Mouse (Mus musculus): ENCODE data around the gene Tspan5. TPM values are rescaled to one million over a fixed set of nuclear protein-coding genes. Genes with fewer than 3 reads are reported as not detected.

Gene Tspan5
- polyA plus RNA-seq, 1 experiment from 2014 or later: 14.3 TPM

GRCm38 (mm10) chr3:138860257-138860760, 118.3 kb downstream of the Tspan5 start:
- no peak overlapping the region; the same call in 1 of the 2 replicates for H3K27ac ChIP-seq (ENCODE audit: low read length)
- H3K4me1 ChIP-seq (ENCODE audit: control insufficient read depth, insufficient read depth, low read length): peaks cover 25% of the 10 kb centered on the region; the same call in 1 of the 2 replicates
- H3K4me3 ChIP-seq (ENCODE audit: low read length): no peak overlapping the region
- no peaks in the 10 kb centered on the region for H3K36me3 ChIP-seq (ENCODE audit: control insufficient read depth, insufficient read depth)
- no peak for ATAC-seq (replicated peaks; ENCODE audit: extremely low read depth, insufficient read depth, low FRiP score)
- no peak overlapping the region for H3K4me2 ChIP-seq (ENCODE audit: low read depth, low read length)
- no peaks in the 10 kb centered on the region for H3K27me3 ChIP-seq (ENCODE audit: control insufficient read depth, insufficient read depth, low read length)
- H3K9me3 ChIP-seq (replicated peaks; ENCODE audit: control insufficient read depth, low read length): no peaks in the 10 kb centered on the region
- no peak overlapping the region for H3K9ac ChIP-seq (ENCODE audit: low read length)
- 74% methylated on average over 11 of the region's 11 CpGs for WGBS

GRCm38 (mm10) chr3:138861032-138861431, 119.0 kb downstream of the Tspan5 start:
- WGBS: 62% methylated on average over 9 of the region's 9 CpGs
- Histone ChIP-seq H3K36me3 (ENCODE audit: control insufficient read depth, insufficient read depth) (no peaks in the 10 kb centered on the region), H3K4me3 (ENCODE audit: low read length) (no peak overlapping the region), H3K9ac (ENCODE audit: low read length) (no peak overlapping the region), H3K27me3 (ENCODE audit: control insufficient read depth, insufficient read depth, low read length) (no peaks in the 10 kb centered on the region), H3K9me3 (replicated peaks; ENCODE audit: control insufficient read depth, low read length) (no peaks in the 10 kb centered on the region), H3K27ac (ENCODE audit: low read length) (no peak overlapping the region), H3K4me1 (ENCODE audit: control insufficient read depth, insufficient read depth, low read length) (peaks cover 21% of the 10 kb centered on the region; the same call in 1 of the 2 replicates), H3K4me2 (ENCODE audit: low read depth, low read length) (no peak overlapping the region)
- ATAC-seq (replicated peaks; ENCODE audit: extremely low read depth, insufficient read depth, low FRiP score): no peak

- no peak overlapping the region for H3K27ac ChIP-seq (ENCODE audit: low read length)
- H3K9ac ChIP-seq (ENCODE audit: low read length): no peak overlapping the region
- H3K4me3 ChIP-seq (ENCODE audit: low read length): no peak overlapping the region
- H3K4me1 ChIP-seq (ENCODE audit: control insufficient read depth, insufficient read depth, low read length): peaks cover 20% of the 10 kb centered on the region; the same call in 1 of the 2 replicates
- H3K36me3 ChIP-seq (ENCODE audit: control insufficient read depth, insufficient read depth): no peaks in the 10 kb centered on the region
- H3K4me2 ChIP-seq (ENCODE audit: low read depth, low read length): no peak overlapping the region
- WGBS: 80% methylated on average over 3 of the region's 3 CpGs
- peaks cover 4% of the 10 kb centered on the region; the same call in 1 of the 2 replicates for H3K9me3 ChIP-seq (replicated peaks; ENCODE audit: control insufficient read depth, low read length)
- ATAC-seq (replicated peaks; ENCODE audit: extremely low read depth, insufficient read depth, low FRiP score): no peak
- no peaks in the 10 kb centered on the region for H3K27me3 ChIP-seq (ENCODE audit: control insufficient read depth, insufficient read depth, low read length)
These were observed 119.6 kb downstream of the Tspan5 start for GRCm38 (mm10) chr3:138861589-138861988.

GRCm38 (mm10) chr3:138864166-138864648, 122.2 kb downstream of the Tspan5 start:
- WGBS: 76% methylated on average over 12 of the region's 12 CpGs
- peaks cover 4% of the 10 kb centered on the region; the same call in 1 of the 2 replicates for H3K9me3 ChIP-seq (replicated peaks; ENCODE audit: control insufficient read depth, low read length)
- ATAC-seq (replicated peaks; ENCODE audit: extremely low read depth, insufficient read depth, low FRiP score): no peak
- no peak overlapping the region for H3K27ac ChIP-seq (ENCODE audit: low read length)
- no peak overlapping the region for H3K9ac ChIP-seq (ENCODE audit: low read length)
- no peaks in the 10 kb centered on the region for H3K36me3 ChIP-seq (ENCODE audit: control insufficient read depth, insufficient read depth)
- peaks cover 5% of the 10 kb centered on the region; the same call in 1 of the 2 replicates for H3K4me1 ChIP-seq (ENCODE audit: control insufficient read depth, insufficient read depth, low read length)
- no peaks in the 10 kb centered on the region for H3K27me3 ChIP-seq (ENCODE audit: control insufficient read depth, insufficient read depth, low read length)
- H3K4me3 ChIP-seq (ENCODE audit: low read length): no peak overlapping the region
- H3K4me2 ChIP-seq (ENCODE audit: low read depth, low read length): no peak overlapping the region

- Histone ChIP-seq H3K36me3 (ENCODE audit: control insufficient read depth, insufficient read depth) (no peaks in the 10 kb centered on the region), H3K27me3 (ENCODE audit: control insufficient read depth, insufficient read depth, low read length) (no peaks in the 10 kb centered on the region), H3K9ac (ENCODE audit: low read length) (no peak overlapping the region), H3K4me3 (ENCODE audit: low read length) (no peak overlapping the region), H3K4me1 (ENCODE audit: control insufficient read depth, insufficient read depth, low read length) (no peaks in the 10 kb centered on the region), H3K4me2 (ENCODE audit: low read depth, low read length) (no peak overlapping the region), H3K27ac (ENCODE audit: low read length) (no peak overlapping the region), H3K9me3 (replicated peaks; ENCODE audit: control insufficient read depth, low read length) (peaks cover 4% of the 10 kb centered on the region; the same call in 1 of the 2 replicates)
- 72% methylated on average over 5 of the region's 5 CpGs for WGBS
- ATAC-seq (replicated peaks; ENCODE audit: extremely low read depth, insufficient read depth, low FRiP score): no peak
These were observed 123.3 kb downstream of the Tspan5 start for GRCm38 (mm10) chr3:138865271-138865670.

- no peak for ATAC-seq (replicated peaks; ENCODE audit: extremely low read depth, insufficient read depth, low FRiP score)
- Histone ChIP-seq H3K9me3 (replicated peaks; ENCODE audit: control insufficient read depth, low read length) (peaks cover 4% of the 10 kb centered on the region; the same call in 1 of the 2 replicates), H3K27ac (ENCODE audit: low read length) (no peak overlapping the region), H3K9ac (ENCODE audit: low read length) (no peak overlapping the region), H3K27me3 (ENCODE audit: control insufficient read depth, insufficient read depth, low read length) (no peaks in the 10 kb centered on the region), H3K4me3 (ENCODE audit: low read length) (no peak overlapping the region), H3K4me1 (ENCODE audit: control insufficient read depth, insufficient read depth, low read length) (no peaks in the 10 kb centered on the region), H3K4me2 (ENCODE audit: low read depth, low read length) (no peak overlapping the region), H3K36me3 (ENCODE audit: control insufficient read depth, insufficient read depth) (no peaks in the 10 kb centered on the region)
- WGBS: 72% methylated on average over 16 of the region's 16 CpGs
These were observed 125.3 kb downstream of the Tspan5 start for GRCm38 (mm10) chr3:138867149-138867848.

- WGBS: 58% methylated on average over 13 of the region's 13 CpGs
These were observed 126.4 kb downstream of the Tspan5 start for GRCm38 (mm10) chr3:138868409-138868808.

GRCm38 (mm10) chr3:138875282-138875681, 133.3 kb downstream of the Tspan5 start:
- no peak for ATAC-seq (replicated peaks; ENCODE audit: extremely low read depth, insufficient read depth, low FRiP score)

More at GRCm38 (mm10) chr3:138868409-138868808, 126.4 kb downstream of the Tspan5 start:
- Histone ChIP-seq H3K4me1 (ENCODE audit: control insufficient read depth, insufficient read depth, low read length) (no peaks in the 10 kb centered on the region), H3K4me2 (ENCODE audit: low read depth, low read length) (no peak overlapping the region), H3K4me3 (ENCODE audit: low read length) (no peak overlapping the region), H3K36me3 (ENCODE audit: control insufficient read depth, insufficient read depth) (no peaks in the 10 kb centered on the region), H3K9ac (ENCODE audit: low read length) (no peak overlapping the region), H3K27me3 (ENCODE audit: control insufficient read depth, insufficient read depth, low read length) (no peaks in the 10 kb centered on the region), H3K9me3 (replicated peaks; ENCODE audit: control insufficient read depth, low read length) (peaks cover 4% of the 10 kb centered on the region; the same call in 1 of the 2 replicates), H3K27ac (ENCODE audit: low read length) (no peak overlapping the region)
- no peak for ATAC-seq (replicated peaks; ENCODE audit: extremely low read depth, insufficient read depth, low FRiP score)

GRCm38 (mm10) chr3:138875936-138876335, 133.9 kb downstream of the Tspan5 start:
- Histone ChIP-seq H3K9me3 (replicated peaks; ENCODE audit: control insufficient read depth, low read length) (0 out of 2 replicates have a peak, but pooled peaks cover 2% of the 10 kb centered on the region), H3K4me2 (ENCODE audit: low read depth, low read length) (no peak overlapping the region), H3K9ac (ENCODE audit: low read length) (no peak overlapping the region), H3K36me3 (ENCODE audit: control insufficient read depth, insufficient read depth) (no peaks in the 10 kb centered on the region), H3K4me3 (ENCODE audit: low read length) (no peak overlapping the region), H3K4me1 (ENCODE audit: control insufficient read depth, insufficient read depth, low read length) (no peaks in the 10 kb centered on the region), H3K27ac (ENCODE audit: low read length) (no peak overlapping the region), H3K27me3 (ENCODE audit: control insufficient read depth, insufficient read depth, low read length) (no peaks in the 10 kb centered on the region)
- no peak for ATAC-seq (replicated peaks; ENCODE audit: extremely low read depth, insufficient read depth, low FRiP score)
- WGBS: 84% methylated on average over 6 of the region's 6 CpGs

More at GRCm38 (mm10) chr3:138875282-138875681, 133.3 kb downstream of the Tspan5 start:
- Histone ChIP-seq H3K4me3 (ENCODE audit: low read length) (no peak overlapping the region), H3K36me3 (ENCODE audit: control insufficient read depth, insufficient read depth) (no peaks in the 10 kb centered on the region), H3K4me1 (ENCODE audit: control insufficient read depth, insufficient read depth, low read length) (no peaks in the 10 kb centered on the region), H3K9ac (ENCODE audit: low read length) (no peak overlapping the region), H3K4me2 (ENCODE audit: low read depth, low read length) (no peak overlapping the region), H3K27ac (ENCODE audit: low read length) (no peak overlapping the region), H3K27me3 (ENCODE audit: control insufficient read depth, insufficient read depth, low read length) (no peaks in the 10 kb centered on the region), H3K9me3 (replicated peaks; ENCODE audit: control insufficient read depth, low read length) (0 out of 2 replicates have a peak, but pooled peaks cover 2% of the 10 kb centered on the region)
- WGBS: 83% methylated on average over 7 of the region's 7 CpGs
